ENCODE assay signal across 10 mouse cellular contexts in genomic region chr10:128913696-128914095, GRCm38 (mm10). TPM values are rescaled to one million over a fixed set of nuclear protein-coding genes. Genes with fewer than 3 reads are reported as not detected.
A peak's percentile ranks its signal among the peaks of the same experiment; 100 is the strongest.
DNase-seq lines count a peak whose midpoint lies in the region; ATAC-seq lines count a peak whose summit lies in the region.
"Had no signal": no experiment of that assay in that cellular context is flagged by ENCODE, and none has a peak within 500 bp of the region (broad histone marks: within the 10 kb centered on the region; RNA-seq: fewer than 3 reads in every experiment).

No protein-coding gene starts in this region.

- H3K36me3 ChIP-seq in kidney, embryonic 16.5 days (ENCODE audit: insufficient read depth, low read length): peaks cover 46% of the 10 kb centered on the region
- H3K36me3 ChIP-seq in hindbrain, embryonic 14.5 days (replicated peaks; ENCODE audit: control insufficient read depth, insufficient read depth): peaks cover 20% of the 10 kb centered on the region; the same call in 1 of the 2 replicates

- no peaks in the 10 kb centered on the region for H3K9me3 ChIP-seq in kidney, embryonic 16.5 days (ENCODE audit: low read length)
- H3K9me3 ChIP-seq in hindbrain, embryonic 14.5 days (ENCODE audit: control insufficient read depth, low read length): no peaks in the 10 kb centered on the region

- no peak overlapping the region for H3K4me2 ChIP-seq in kidney, embryonic 16.5 days (replicated peaks; ENCODE audit: low read depth, low read length)
- no peak overlapping the region for H3K4me2 ChIP-seq in hindbrain, embryonic 14.5 days (replicated peaks)
- H3K4me2 ChIP-seq: midbrain, embryonic 11.5 days had no signal

- H3K4me3 ChIP-seq in kidney, embryonic 16.5 days (ENCODE audit: low read length): no peak overlapping the region
- H3K4me3 ChIP-seq in hindbrain, embryonic 14.5 days (replicated peaks; ENCODE audit: low read length): no peak overlapping the region

- no peak for ATAC-seq in kidney, embryonic 16.5 days (ENCODE audit: low FRiP score, low TSS enrichment)
- ATAC-seq in hindbrain, embryonic 14.5 days (ENCODE audit: low FRiP score): no peak

- H3K27me3 ChIP-seq in kidney, embryonic 16.5 days (ENCODE audit: insufficient read depth, low read length): no peaks in the 10 kb centered on the region
- H3K27me3 ChIP-seq in hindbrain, embryonic 14.5 days (ENCODE audit: control insufficient read depth, insufficient read depth, low read length): 0 out of 2 replicates have a peak, but pooled peaks cover 2% of the 10 kb centered on the region

- H3K27ac ChIP-seq in kidney, embryonic 16.5 days (ENCODE audit: low read length): no peak overlapping the region
- no peak overlapping the region for H3K27ac ChIP-seq in hindbrain, embryonic 14.5 days
- H3K27ac ChIP-seq: hindbrain, postnatal 0 days; liver, embryonic 14.5 days had no signal

- H3K4me1 ChIP-seq in kidney, embryonic 16.5 days (ENCODE audit: insufficient read depth, low read length): peaks cover 25% of the 10 kb centered on the region
- H3K4me1 ChIP-seq in hindbrain, embryonic 14.5 days (replicated peaks; ENCODE audit: control insufficient read depth, insufficient read depth, low read length): peaks cover 14% of the 10 kb centered on the region; the same call in 1 of the 2 replicates

- H3K9ac ChIP-seq in kidney, embryonic 16.5 days (replicated peaks; ENCODE audit: low read length): no peak overlapping the region
- no peak overlapping the region for H3K9ac ChIP-seq in hindbrain, embryonic 14.5 days
- H3K9ac ChIP-seq: liver, embryonic 14.5 days had no signal

- peak; percentile 56 to 61 for DNase-seq in cerebellum, postnatal 14 days
- DNase-seq in cerebellum, adult 18-20 months: no peak
- DNase-seq in kidney, adult 11 months: peak; percentile 53
- peak; percentile 25 for DNase-seq in thymus, postnatal 4 days
- no peak for DNase-seq in thymus, postnatal 14 days
- no peak for DNase-seq in hindbrain, embryonic 14.5 days (ENCODE audit: low spot score)

- WGBS in kidney, embryonic 16.5 days: 63% methylated on average over 12 of the region's 12 CpGs
- 73% methylated on average over 12 of the region's 12 CpGs for WGBS in hindbrain, embryonic 14.5 days

RNA-seq across cellular contexts. Expression of gene Rdh5, which starts 9.0 kb away (rescaled TPM):
- polyA plus RNA-seq in kidney, embryonic 16.5 days (2015; fragmentation: Nextera tagmentation; extraction: Ambion mirVana): 17.7 and 20.5 TPM in 2 replicates
- polyA plus RNA-seq in hindbrain, embryonic 14.5 days (2014; fragmentation: Nextera tagmentation; extraction: Ambion mirVana): 17.6 and 20.4 TPM in 2 replicates

RNA-seq across cellular contexts. Expression of gene Bloc1s1, which starts 10.1 kb away (rescaled TPM):
- polyA plus RNA-seq in kidney, embryonic 16.5 days (2015; fragmentation: Nextera tagmentation; extraction: Ambion mirVana): 227 and 234 TPM in 2 replicates
- 228 and 269 TPM in 2 replicates for polyA plus RNA-seq in hindbrain, embryonic 14.5 days (2014; fragmentation: Nextera tagmentation; extraction: Ambion mirVana)

RNA-seq across cellular contexts. Expression of gene Cd63, which starts 12.9 kb away (rescaled TPM):
- polyA plus RNA-seq in kidney, embryonic 16.5 days (2015; fragmentation: Nextera tagmentation; extraction: Ambion mirVana): 775 and 850 TPM in 2 replicates
- 215 and 239 TPM in 2 replicates for polyA plus RNA-seq in hindbrain, embryonic 14.5 days (2014; fragmentation: Nextera tagmentation; extraction: Ambion mirVana)

RNA-seq across cellular contexts. Expression of gene Itga7, which starts 19.9 kb away (rescaled TPM):
- 3.9 and 4.0 TPM in 2 replicates for polyA plus RNA-seq in kidney, embryonic 16.5 days (2015; fragmentation: Nextera tagmentation; extraction: Ambion mirVana)
- polyA plus RNA-seq in hindbrain, embryonic 14.5 days (2014; fragmentation: Nextera tagmentation; extraction: Ambion mirVana): 6.2 and 7.2 TPM in 2 replicates

RNA-seq across cellular contexts. Expression of gene Gdf11, which starts 22.2 kb away (rescaled TPM):
- polyA plus RNA-seq in kidney, embryonic 16.5 days (2015; fragmentation: Nextera tagmentation; extraction: Ambion mirVana): 6.8 and 7.8 TPM in 2 replicates
- polyA plus RNA-seq in hindbrain, embryonic 14.5 days (2014; fragmentation: Nextera tagmentation; extraction: Ambion mirVana): 5.9 and 6.7 TPM in 2 replicates

Comparison
In these comparisons a context has a peak if more than half of its experiments do, and no peak if none do; other contexts are left out.
1. DNase-seq: peak in cerebellum, postnatal 14 days (2 of 2), kidney, adult 11 months (single experiment) and thymus, postnatal 4 days (single experiment); none in cerebellum, adult 18-20 months (0 of 2), thymus, postnatal 14 days (single experiment) and hindbrain, embryonic 14.5 days (single experiment).